ENCODE assay signal across 27 mouse cellular contexts in genomic region chr15:87712221-87712620, GRCm38 (mm10).
DNase-seq lines count a peak whose midpoint lies in the region; ATAC-seq and TF ChIP-seq lines count a peak whose summit lies in the region.
"Had no signal": no experiment of that assay in that cellular context is flagged by ENCODE, and none has a peak within 500 bp of the region (broad histone marks: within the 10 kb centered on the region; RNA-seq: fewer than 3 reads in every experiment).

No protein-coding gene starts in this region.

- 50% methylated on average over 8 of the region's 8 CpGs for WGBS in forebrain, embryonic 15.5 days
- WGBS in forebrain, embryonic 16.5 days, result 50% methylated on average over 8 of the region's 8 CpGs
- WGBS in midbrain, embryonic 13.5 days, result 65% methylated on average over 8 of the region's 8 CpGs
- WGBS in midbrain, embryonic 15.5 days, result 58% methylated on average over 8 of the region's 8 CpGs
- 48% methylated on average over 8 of the region's 8 CpGs for WGBS in hindbrain, postnatal 0 days

- H3K27me3 ChIP-seq in forebrain, embryonic 15.5 days, result no peaks in the 10 kb centered on the region
- H3K27me3 ChIP-seq in forebrain, embryonic 16.5 days (replicated peaks; ENCODE audit: control insufficient read depth, insufficient read depth, low read length), result no peaks in the 10 kb centered on the region
- no peaks in the 10 kb centered on the region for H3K27me3 ChIP-seq in midbrain, embryonic 13.5 days
- no peaks in the 10 kb centered on the region for H3K27me3 ChIP-seq in midbrain, embryonic 15.5 days (replicated peaks)
- H3K27me3 ChIP-seq in hindbrain, postnatal 0 days (ENCODE audit: insufficient read depth, low read length), result no peaks in the 10 kb centered on the region
- H3K27me3 ChIP-seq: embryonic facial prominence, embryonic 15.5 days; liver, embryonic 15.5 days; neural tube, embryonic 12.5 days had no signal

- H3K4me1 ChIP-seq in forebrain, embryonic 15.5 days, result peaks cover 20% of the 10 kb centered on the region; the same call in 1 of the 2 replicates
- peaks cover 14% of the 10 kb centered on the region for H3K4me1 ChIP-seq in forebrain, embryonic 16.5 days (replicated peaks; ENCODE audit: control insufficient read depth, insufficient read depth, low read length)
- H3K4me1 ChIP-seq in midbrain, embryonic 13.5 days (replicated peaks), result peaks cover 22% of the 10 kb centered on the region
- peaks cover 18% of the 10 kb centered on the region; the same call in 1 of the 2 replicates for H3K4me1 ChIP-seq in midbrain, embryonic 15.5 days
- H3K4me1 ChIP-seq in hindbrain, postnatal 0 days (ENCODE audit: insufficient read depth, low read length), result peaks cover 7% of the 10 kb centered on the region
- H3K4me1 ChIP-seq: embryonic facial prominence, embryonic 15.5 days; liver, embryonic 15.5 days had no signal

- no peak for ATAC-seq in forebrain, embryonic 15.5 days (replicated peaks)
- ATAC-seq in forebrain, embryonic 16.5 days, result no peak
- ATAC-seq in midbrain, embryonic 13.5 days, result no peak
- ATAC-seq in midbrain, embryonic 15.5 days (replicated peaks), result no peak
- ATAC-seq in hindbrain, postnatal 0 days, result no peak
- ATAC-seq: intestine, postnatal 0 days had no signal

- no peaks in the 10 kb centered on the region for H3K9me3 ChIP-seq in forebrain, embryonic 15.5 days
- H3K9me3 ChIP-seq in forebrain, embryonic 16.5 days (ENCODE audit: control insufficient read depth, low read length), result no peaks in the 10 kb centered on the region
- H3K9me3 ChIP-seq in midbrain, embryonic 13.5 days, result no peaks in the 10 kb centered on the region
- H3K9me3 ChIP-seq in midbrain, embryonic 15.5 days, result no peaks in the 10 kb centered on the region
- H3K9me3 ChIP-seq in hindbrain, postnatal 0 days (ENCODE audit: low read length), result no peaks in the 10 kb centered on the region
- H3K9me3 ChIP-seq: embryonic facial prominence, embryonic 10.5 days; embryonic facial prominence, embryonic 15.5 days; liver, embryonic 15.5 days; neural tube, embryonic 12.5 days had no signal

- H3K4me2 ChIP-seq in forebrain, embryonic 15.5 days (replicated peaks), result no peak overlapping the region
- H3K4me2 ChIP-seq in forebrain, embryonic 16.5 days (ENCODE audit: low read length), result no peak overlapping the region
- no peak overlapping the region for H3K4me2 ChIP-seq in midbrain, embryonic 13.5 days (replicated peaks)
- H3K4me2 ChIP-seq in midbrain, embryonic 15.5 days, result no peak overlapping the region
- H3K4me2 ChIP-seq in hindbrain, postnatal 0 days (ENCODE audit: low read depth, low read length), result no peak overlapping the region
- H3K4me2 ChIP-seq: embryonic facial prominence, embryonic 15.5 days; liver, embryonic 15.5 days; lung, embryonic 14.5 days; neural tube, embryonic 12.5 days had no signal

- no peak for TF ChIP-seq CTCF in brain, embryonic 14.5 days (IDR thresholded peaks at IDR 0.05; ENCODE audit: borderline replicate concordance, extremely low read depth, insufficient read depth, insufficient read length)
- TF ChIP-seq CTCF in hindbrain, postnatal 0 days (IDR thresholded peaks at IDR 0.05; ENCODE audit: low read depth), result no peak

- H3K4me3 ChIP-seq in forebrain, embryonic 15.5 days, result no peak overlapping the region
- H3K4me3 ChIP-seq in forebrain, embryonic 16.5 days (replicated peaks; ENCODE audit: low read length), result no peak overlapping the region
- no peak overlapping the region for H3K4me3 ChIP-seq in midbrain, embryonic 13.5 days (replicated peaks)
- no peak overlapping the region for H3K4me3 ChIP-seq in midbrain, embryonic 15.5 days
- no peak overlapping the region for H3K4me3 ChIP-seq in hindbrain, postnatal 0 days (ENCODE audit: low read length)
- H3K4me3 ChIP-seq: embryonic facial prominence, embryonic 10.5 days; embryonic facial prominence, embryonic 15.5 days; liver, embryonic 15.5 days; neural tube, embryonic 12.5 days had no signal

- H3K36me3 ChIP-seq in forebrain, embryonic 15.5 days, result no peaks in the 10 kb centered on the region
- H3K36me3 ChIP-seq in forebrain, embryonic 16.5 days (ENCODE audit: control insufficient read depth, insufficient read depth), result no peaks in the 10 kb centered on the region; the same call in 1 of the 2 replicates
- H3K36me3 ChIP-seq in midbrain, embryonic 13.5 days, result no peaks in the 10 kb centered on the region
- no peaks in the 10 kb centered on the region for H3K36me3 ChIP-seq in midbrain, embryonic 15.5 days (replicated peaks)
- H3K36me3 ChIP-seq in hindbrain, postnatal 0 days (ENCODE audit: insufficient read depth, low read length), result no peaks in the 10 kb centered on the region
- H3K36me3 ChIP-seq: embryonic facial prominence, embryonic 10.5 days; embryonic facial prominence, embryonic 15.5 days; G1E; liver, embryonic 15.5 days; neural tube, embryonic 12.5 days had no signal

- peak; percentile 77 for DNase-seq in brain, embryonic 14.5 days (ENCODE audit: low read depth)
- peak; percentile 25 for DNase-seq in hindbrain, postnatal 0 days (ENCODE audit: low spot score)
- no peak for DNase-seq in thymus, adult 18-20 months
- no peak for DNase-seq in spleen, postnatal 4 days (ENCODE audit: low spot score in 2 of 2)
- DNase-seq: adrenal gland, adult 8-10 months; cerebellum, adult 8-10 months; cerebellum, postnatal 25 days; gastrocnemius, postnatal 10 days; kidney, adult 9 months; kidney, postnatal 10 days; lung, embryonic 14.5 days; lung, postnatal 14 days; right cerebral cortex, adult 18-20 months; spleen, adult 18-20 months; thymus, adult 2 months; thymus, postnatal 4 days had no signal

- TF ChIP-seq POLR2A in brain, embryonic 14.5 days (IDR thresholded peaks at IDR 0.05; ENCODE audit: borderline replicate concordance, extremely low read depth, insufficient read depth, insufficient read length, poor library complexity, severe bottlenecking), result no peak

- H3K27ac ChIP-seq in forebrain, embryonic 15.5 days (replicated peaks), result peak overlapping the region; percentile 11; the same call in 1 of the 2 replicates
- no peak overlapping the region for H3K27ac ChIP-seq in forebrain, embryonic 16.5 days (ENCODE audit: low read length)
- H3K27ac ChIP-seq in midbrain, embryonic 13.5 days, result peak overlapping the region; percentile 45; the same call in 1 of the 2 replicates
- no peak overlapping the region; the same call in 1 of the 2 replicates for H3K27ac ChIP-seq in midbrain, embryonic 15.5 days
- H3K27ac ChIP-seq in hindbrain, postnatal 0 days, result peak overlapping the region; percentile 41; the same call in 1 of the 2 replicates
- H3K27ac ChIP-seq: embryonic facial prominence, embryonic 10.5 days; embryonic facial prominence, embryonic 15.5 days; liver, embryonic 15.5 days; neural tube, embryonic 12.5 days; stomach, postnatal 0 days had no signal

- no peak overlapping the region for H3K9ac ChIP-seq in forebrain, embryonic 15.5 days (replicated peaks)
- no peak overlapping the region for H3K9ac ChIP-seq in forebrain, embryonic 16.5 days (replicated peaks; ENCODE audit: low read depth, low read length)
- H3K9ac ChIP-seq in midbrain, embryonic 13.5 days (replicated peaks), result no peak overlapping the region
- no peak overlapping the region for H3K9ac ChIP-seq in midbrain, embryonic 15.5 days
- no peak overlapping the region for H3K9ac ChIP-seq in hindbrain, postnatal 0 days (replicated peaks; ENCODE audit: low read length)
- H3K9ac ChIP-seq: embryonic facial prominence, embryonic 15.5 days; liver, embryonic 15.5 days; lung, embryonic 14.5 days; neural tube, embryonic 12.5 days had no signal

Comparison
In these comparisons a context has a peak if more than half of its experiments do, and no peak if none do; other contexts are left out.
1. H3K27ac ChIP-seq: peak in forebrain, embryonic 15.5 days (single experiment), midbrain, embryonic 13.5 days (single experiment) and hindbrain, postnatal 0 days (single experiment); none in forebrain, embryonic 16.5 days (single experiment) and midbrain, embryonic 15.5 days (single experiment).
2. DNase-seq: peak in brain, embryonic 14.5 days (single experiment) and hindbrain, postnatal 0 days (single experiment); none in thymus, adult 18-20 months (0 of 2) and spleen, postnatal 4 days (0 of 2).